Mouse (Mus musculus): ENCODE data around the gene Zfp74.
"Not testable (repeated sequence)": the region's sequence is repeated elsewhere in the genome, so short reads cannot be mapped to it uniquely, and the experiment has no call there.

The Zfp74 gene

GRCm38 (mm10) chr7:29953513-29954401, at the start of gene Zfp74:
TSS of gene Zfp74 (minus strand) at chr7:29954089.
- peak; percentile 57 for DNase-seq (ENCODE audit: low spot score)

GRCm38 (mm10) chr7:30000601-30001000, 46.7 kb upstream of the Zfp74 start:
- no peak for DNase-seq (ENCODE audit: low spot score)

- no peak for DNase-seq (ENCODE audit: low spot score)
Measured at GRCm38 (mm10) chr7:29995134-29995533, 41.2 kb upstream of the Zfp74 start.

- DNase-seq (ENCODE audit: low spot score) = no peak
Measured at GRCm38 (mm10) chr7:29993340-29993739, 39.5 kb upstream of the Zfp74 start.

GRCm38 (mm10) chr7:29992698-29993097, 38.8 kb upstream of the Zfp74 start:
- no peak for DNase-seq (ENCODE audit: low spot score)

GRCm38 (mm10) chr7:29989031-29989430, 35.1 kb upstream of the Zfp74 start:
- no peak for DNase-seq (ENCODE audit: low spot score)

GRCm38 (mm10) chr7:29987551-29987950, 33.7 kb upstream of the Zfp74 start:
- no peak for DNase-seq (ENCODE audit: low spot score)

GRCm38 (mm10) chr7:29986101-29986500, 32.2 kb upstream of the Zfp74 start:
- DNase-seq (ENCODE audit: low spot score) = no peak

- DNase-seq (ENCODE audit: low spot score) = peak; percentile 84
Measured at GRCm38 (mm10) chr7:29983690-29984380, 29.9 kb upstream of the Zfp74 start, which contains the start of gene Zfp568. TSS of gene Zfp568 (plus strand) at chr7:29983955.

- no peak for DNase-seq (ENCODE audit: low spot score)
Measured at GRCm38 (mm10) chr7:29983340-29983689, 29.4 kb upstream of the Zfp74 start.

- DNase-seq (ENCODE audit: low spot score) = no peak
Measured at GRCm38 (mm10) chr7:29982931-29983330, 29.0 kb upstream of the Zfp74 start.

GRCm38 (mm10) chr7:29982341-29982740, 28.5 kb upstream of the Zfp74 start:
- no peak for DNase-seq (ENCODE audit: low spot score)

GRCm38 (mm10) chr7:29981860-29982259, 28.0 kb upstream of the Zfp74 start:
- DNase-seq (ENCODE audit: low spot score) = no peak

- DNase-seq (ENCODE audit: low spot score) = no peak
Measured at GRCm38 (mm10) chr7:29981455-29981854, 27.6 kb upstream of the Zfp74 start.

- no peak for DNase-seq (ENCODE audit: low spot score)
Measured at GRCm38 (mm10) chr7:29980761-29981160, 26.9 kb upstream of the Zfp74 start.

- DNase-seq (ENCODE audit: low spot score) = no peak
Measured at GRCm38 (mm10) chr7:29970686-29971085, 16.8 kb upstream of the Zfp74 start.

- DNase-seq (ENCODE audit: low spot score) = not testable (repeated sequence)
Measured at GRCm38 (mm10) chr7:29965115-29965810, 11.4 kb upstream of the Zfp74 start.

- DNase-seq (ENCODE audit: low spot score) = no peak
Measured at GRCm38 (mm10) chr7:29959004-29959403, 5.1 kb upstream of the Zfp74 start.

- DNase-seq (ENCODE audit: low spot score) = no peak
Measured at GRCm38 (mm10) chr7:29958125-29958724, 4.3 kb upstream of the Zfp74 start.

GRCm38 (mm10) chr7:29956257-29956656, 2.4 kb upstream of the Zfp74 start:
- DNase-seq (ENCODE audit: low spot score) = no peak

- DNase-seq (ENCODE audit: low spot score) = no peak
Measured at GRCm38 (mm10) chr7:29954731-29955130, 842 bp upstream of the Zfp74 start.

GRCm38 (mm10) chr7:29953086-29953485, 803 bp downstream of the Zfp74 start:
- DNase-seq (ENCODE audit: low spot score) = no peak
